Mouse (Mus musculus): ENCODE measurements around the gene Fndc8.

Gene Fndc8

DNA sequence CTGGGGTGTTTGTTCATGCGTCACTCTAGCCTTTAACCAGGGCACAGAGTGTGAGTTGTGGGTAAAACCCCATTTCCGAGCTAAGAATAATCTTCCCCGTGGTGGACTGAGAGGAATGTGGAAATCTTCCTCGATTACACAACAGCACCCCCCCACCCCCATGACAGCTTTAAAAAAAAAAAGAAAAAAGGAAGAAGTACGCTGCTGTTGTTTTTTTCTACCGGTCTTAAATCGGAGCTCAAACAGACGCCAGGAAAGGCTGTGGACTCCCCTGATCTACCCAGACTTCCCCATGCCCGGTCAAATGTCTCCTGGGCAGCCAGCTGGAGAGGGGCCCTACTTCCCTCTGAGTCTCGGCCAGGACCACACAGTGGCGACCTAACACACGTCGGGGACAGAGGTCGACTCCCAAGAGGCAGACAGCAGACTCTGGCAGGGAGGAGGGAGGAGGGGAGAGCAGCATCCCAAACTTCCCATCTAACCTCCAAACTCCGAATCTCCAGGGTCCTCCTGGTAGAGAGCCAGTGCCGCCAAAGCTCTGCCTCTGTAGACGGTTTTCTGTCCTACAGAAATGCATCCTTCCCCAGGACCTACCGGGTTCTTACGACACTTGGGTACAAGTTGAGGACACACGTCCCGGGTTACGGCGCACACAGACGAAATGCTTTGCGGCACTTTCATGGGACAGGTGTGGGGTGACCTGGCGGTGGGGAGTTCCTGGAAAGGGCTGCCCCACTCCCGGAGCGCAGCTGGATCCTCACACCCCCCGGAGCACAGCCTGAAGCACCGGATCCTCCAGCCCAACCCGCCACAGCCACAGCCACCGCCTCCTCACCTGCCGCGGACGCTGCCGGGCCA is 21.5 kb upstream of the Fndc8 start:
- peak; percentile 89 for DNase-seq

- peak; percentile 95 for DNase-seq
Observed at GRCm38 (mm10) chr11:82871031-82871446, 20.9 kb upstream of the Fndc8 start, which contains the start of gene Rffl. Gene Rffl, minus strand, starts transcription at chr11:82871210.

GRCm38 (mm10) chr11:82874924-82875323 is 17.0 kb upstream of the Fndc8 start:
- no peak for DNase-seq

DNA sequence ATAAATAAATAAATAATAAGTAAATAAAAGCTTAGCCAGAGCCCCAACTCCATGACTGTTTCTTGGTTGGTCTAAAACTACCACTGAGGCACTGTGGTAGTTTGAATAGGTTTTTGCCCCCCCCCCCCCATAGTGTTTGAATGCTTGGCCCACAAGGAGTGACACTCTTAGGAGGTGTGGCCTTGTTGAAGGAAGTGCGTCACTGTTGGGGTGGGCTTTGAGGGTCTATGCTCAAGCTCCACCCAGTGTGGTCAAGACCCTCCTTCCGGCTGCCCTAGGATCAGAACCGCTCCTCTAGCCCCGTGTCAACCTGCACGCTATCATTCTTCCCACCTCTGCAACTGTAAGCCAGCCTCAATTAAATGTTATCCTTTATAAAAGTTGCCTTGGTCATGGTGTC is 16.3 kb upstream of the Fndc8 start:
- no peak for DNase-seq

GRCm38 (mm10) chr11:82877726-82878344 is 14.1 kb upstream of the Fndc8 start:
- no peak for DNase-seq

DNA sequence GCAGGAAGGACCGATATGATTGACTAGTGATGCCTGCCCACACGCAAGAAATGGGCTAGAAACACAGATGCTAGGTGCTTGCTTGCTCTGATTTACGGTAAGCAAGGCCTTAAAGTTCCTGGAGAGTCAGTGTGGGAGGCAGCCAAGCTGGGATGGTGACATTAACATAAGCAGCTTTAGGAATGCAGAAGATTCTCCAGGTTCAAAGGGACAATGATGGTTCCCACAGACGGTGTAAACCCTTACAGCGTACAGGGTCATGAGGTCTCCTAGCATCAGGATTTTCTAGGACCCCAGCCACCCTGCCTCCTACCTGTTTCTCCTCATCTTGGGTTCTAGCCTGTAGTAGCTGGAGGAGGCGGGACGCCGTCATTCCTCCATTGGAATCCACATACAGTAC is 8.7 kb upstream of the Fndc8 start:
- DNase-seq, result no peak

DNA sequence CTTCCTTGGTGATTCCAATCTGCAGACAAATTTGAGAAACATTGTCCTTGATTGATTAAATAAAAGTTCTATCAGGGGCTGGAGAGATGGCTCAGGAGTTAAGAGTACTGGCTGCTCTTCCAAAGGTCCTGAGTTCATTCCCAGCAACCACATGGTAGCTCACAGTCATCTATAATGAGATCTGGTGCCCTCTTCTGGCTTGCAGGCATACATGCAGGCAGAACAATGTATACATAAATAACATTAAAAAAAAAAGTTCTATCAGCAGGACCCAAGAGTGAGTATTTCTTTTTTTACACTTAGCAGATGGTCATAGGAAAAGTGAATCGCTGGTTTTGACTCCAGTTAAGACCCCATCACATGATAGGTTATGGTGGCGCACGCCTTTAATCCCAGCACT is 5.4 kb upstream of the Fndc8 start:
- no peak for DNase-seq

DNA sequence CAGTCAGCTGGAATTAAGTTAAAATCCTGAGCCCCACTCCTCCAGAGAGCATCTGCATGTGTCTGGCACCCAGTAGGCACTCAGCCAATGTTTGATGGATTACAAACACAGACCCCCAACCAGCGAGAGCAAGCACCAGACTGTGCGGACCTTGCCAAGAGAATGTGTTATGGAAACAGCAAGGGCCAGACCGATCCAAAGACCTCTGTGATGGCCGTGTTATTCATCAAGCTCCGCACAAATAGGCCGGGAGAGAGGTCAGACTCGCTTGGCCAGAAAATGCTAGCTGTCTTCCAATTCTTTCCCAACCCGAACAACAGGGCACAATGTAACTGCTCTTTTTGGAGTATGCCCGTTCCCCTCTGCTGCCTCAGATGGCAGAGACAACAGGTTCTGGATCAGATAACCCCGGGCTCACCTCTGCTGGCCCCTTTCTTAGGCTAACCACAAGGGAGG is 3.4 kb upstream of the Fndc8 start:
- DNase-seq, result peak; percentile 90

- peak; percentile 42 for DNase-seq
Observed at GRCm38 (mm10) chr11:82889524-82890341, 2.2 kb upstream of the Fndc8 start.

DNA sequence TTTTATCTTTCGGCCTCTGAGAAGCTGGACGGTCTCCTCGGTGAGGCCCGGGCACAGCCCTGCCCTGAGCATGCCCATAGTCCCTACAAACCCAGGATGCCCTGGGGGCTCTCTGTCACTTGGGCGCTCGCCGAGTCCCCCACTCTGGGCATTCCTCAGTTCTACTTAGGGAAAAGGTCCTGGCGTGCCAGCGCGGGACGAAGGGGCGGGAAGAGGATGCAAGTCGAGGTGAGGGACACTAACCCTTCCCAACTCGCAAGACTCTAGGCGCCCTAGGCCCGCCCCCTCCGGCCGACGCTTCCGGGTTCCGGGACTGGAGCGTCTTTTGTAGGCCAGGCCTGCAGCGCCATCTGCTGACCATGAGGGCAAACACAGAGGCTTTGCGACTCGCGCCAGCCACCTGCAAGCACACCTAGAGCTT is 1.6 kb upstream of the Fndc8 start, which contains the start of gene Rad51d:
Gene Rad51d, minus strand, starts transcription at position 273 of the 421 bp plus-strand sequence.
- DNase-seq, result peak; percentile 96

- no peak for DNase-seq
Observed at GRCm38 (mm10) chr11:82897478-82897877, 5.6 kb downstream of the Fndc8 start.

DNA sequence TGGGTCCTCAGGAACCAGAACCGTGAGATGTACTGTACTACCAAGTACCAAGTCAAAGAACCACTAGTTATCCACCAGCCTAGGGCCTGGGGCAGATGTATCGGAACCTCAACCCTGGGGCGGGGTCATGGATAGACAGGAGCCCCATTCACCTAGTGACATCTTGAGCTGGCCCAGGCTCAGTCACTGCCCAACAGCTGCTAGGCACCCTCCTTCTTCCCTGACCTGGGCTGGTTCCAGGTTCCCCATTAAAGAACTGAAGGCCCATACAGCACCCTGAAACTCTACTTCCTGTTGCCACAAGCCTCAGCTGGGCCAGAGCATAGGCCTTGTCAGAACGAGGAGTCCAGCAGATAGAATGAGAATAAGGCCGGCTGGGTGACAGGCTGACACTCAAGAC is 7.8 kb downstream of the Fndc8 start:
- no peak for DNase-seq

GRCm38 (mm10) chr11:82901606-82902310 is 9.8 kb downstream of the Fndc8 start:
- no peak for DNase-seq

- DNase-seq, result no peak
Observed at GRCm38 (mm10) chr11:82904952-82905351, 13.0 kb downstream of the Fndc8 start.

DNA sequence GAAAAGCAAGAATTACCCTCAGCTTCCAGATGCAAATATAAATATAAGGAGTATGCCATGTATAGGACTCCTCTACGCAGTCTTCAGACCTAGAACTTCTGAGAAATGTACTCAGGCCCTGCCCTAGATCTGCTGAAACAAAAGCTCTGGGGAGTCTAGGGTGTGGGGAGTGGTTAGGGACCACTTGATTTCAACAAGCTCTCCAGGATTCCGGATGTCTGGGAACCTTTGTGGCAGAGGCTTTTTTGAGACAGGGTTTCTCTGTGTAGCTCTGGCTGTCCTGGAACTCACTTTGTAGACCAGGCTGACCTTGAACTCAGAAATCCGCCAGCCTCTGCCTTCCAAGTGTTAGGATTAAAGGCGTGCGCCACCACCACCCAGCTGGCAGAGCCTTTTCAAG is 13.9 kb downstream of the Fndc8 start:
- no peak for DNase-seq

DNA sequence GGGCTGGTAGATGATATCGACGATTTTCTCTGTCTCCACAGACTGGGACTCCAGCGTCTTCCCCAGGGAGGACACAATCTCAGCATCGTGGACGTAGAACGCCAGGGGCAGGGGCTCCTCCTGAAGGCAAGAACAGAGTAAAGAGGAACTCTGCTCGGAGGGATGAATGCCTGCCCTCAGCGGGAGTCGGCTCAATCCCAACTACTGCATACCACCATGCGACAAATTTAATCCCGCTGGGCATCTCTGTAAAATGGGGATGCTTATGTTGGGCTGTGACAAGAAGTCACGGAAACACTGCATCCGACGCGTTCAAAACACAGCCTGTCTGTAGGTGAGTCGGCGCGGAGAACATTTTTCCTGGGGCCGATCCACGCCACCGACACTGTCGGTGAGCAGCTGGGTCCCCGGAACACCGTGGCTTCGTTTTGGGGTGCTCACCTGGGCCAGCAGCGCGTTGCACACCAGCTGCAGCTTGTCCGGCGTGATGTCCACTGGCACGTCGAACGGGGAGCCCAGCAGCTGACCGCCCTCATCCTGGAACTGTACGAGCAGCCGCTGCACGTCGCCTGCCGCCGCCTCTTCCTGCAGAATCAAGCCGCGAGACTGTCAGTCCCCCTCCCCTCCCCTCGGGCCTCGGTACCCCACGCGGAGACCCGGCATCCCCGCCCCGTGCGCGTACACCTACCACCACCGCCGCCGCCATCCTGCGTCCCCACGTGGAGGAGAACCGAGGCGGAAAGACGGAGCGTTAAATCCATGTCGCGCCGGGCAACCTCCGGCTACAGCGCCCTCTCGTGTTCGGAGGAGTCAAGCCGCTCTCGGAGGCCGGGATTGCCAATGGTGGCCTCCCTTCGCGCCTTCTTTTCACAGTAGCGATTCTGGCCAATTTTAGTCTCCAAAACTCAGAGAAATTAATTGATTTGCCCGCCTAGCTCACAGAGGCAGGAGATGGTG is 16.0 kb downstream of the Fndc8 start, which contains the start of gene Nle1:
Gene Nle1, minus strand, starts transcription at position 761 of the 957 bp plus-strand sequence.
- DNase-seq, result peak; percentile 89

GRCm38 (mm10) chr11:82908608-82908989 is 16.7 kb downstream of the Fndc8 start:
- no peak for DNase-seq

- DNase-seq, result no peak
Observed at GRCm38 (mm10) chr11:82910250-82910649, 18.3 kb downstream of the Fndc8 start, which contains the start of gene Unc45b. Gene Unc45b, plus strand, starts transcription at chr11:82910550.

GRCm38 (mm10) chr11:82910679-82911389 is 18.9 kb downstream of the Fndc8 start:
- DNase-seq, result no peak

DNA sequence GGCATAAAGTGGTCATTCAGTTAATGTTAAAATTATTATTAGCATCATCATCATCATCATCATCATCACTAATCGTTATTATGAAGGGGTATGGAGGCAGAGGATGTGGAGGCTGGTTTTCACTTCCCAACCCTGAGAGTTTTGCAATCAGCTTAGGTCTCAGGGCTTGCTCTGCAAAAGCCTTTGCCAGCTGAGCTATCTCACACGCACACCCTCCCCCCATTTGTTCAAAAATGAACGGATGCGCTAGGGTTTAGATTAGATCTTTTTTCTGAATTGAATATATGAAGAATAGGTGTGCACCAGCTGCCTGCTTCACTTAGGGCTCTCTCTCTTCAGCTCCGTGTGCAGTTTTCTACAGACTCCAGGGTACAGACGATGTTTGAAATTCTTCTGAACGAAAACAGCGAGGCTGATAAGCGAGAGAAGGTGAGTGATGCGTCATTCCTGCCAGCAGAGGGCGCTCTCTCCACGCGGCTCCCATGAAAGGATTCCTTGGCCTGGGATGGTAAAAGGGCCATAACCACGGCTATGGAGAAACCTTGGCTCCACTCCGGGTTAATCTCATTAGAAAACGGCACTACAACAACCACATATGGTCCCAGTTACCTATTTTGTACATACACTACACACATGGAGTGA is 22.9 kb downstream of the Fndc8 start:
- peak; percentile 69 for DNase-seq

Measured in kidney, adult 9 months (tissue).